In genomic region chr11:40692511-40693365, GRCm38 (mm10) we compare ENCODE assay signal across 8 mouse cellular contexts. TPM values are rescaled to one million over a fixed set of nuclear protein-coding genes. Genes with fewer than 3 reads are reported as not detected.
A peak's percentile ranks its signal among the peaks of the same experiment; 100 is the strongest.
DNase-seq lines count a peak whose midpoint lies in the region; ATAC-seq and TF ChIP-seq lines count a peak whose summit lies in the region.

No protein-coding gene starts in this region.

- H3K9me3 ChIP-seq in heart, embryonic 11.5 days (replicated peaks; ENCODE audit: control insufficient read depth, low read length), result no peaks in the 10 kb centered on the region
- H3K9me3 ChIP-seq in kidney, embryonic 16.5 days (ENCODE audit: low read length), result no peaks in the 10 kb centered on the region

- H3K4me3 ChIP-seq in bone marrow macrophage, adult 2 months (ENCODE audit: insufficient read depth, low read length), result peak overlapping the region; percentile 84
- peak overlapping the region; percentile 89 for H3K4me3 ChIP-seq in embryonic fibroblast, embryonic 13.5 days (ENCODE audit: insufficient read depth, low read length)
- peak overlapping the region; percentile 89 for H3K4me3 ChIP-seq in heart, embryonic 11.5 days (ENCODE audit: low read depth, low read length)
- H3K4me3 ChIP-seq in kidney, embryonic 16.5 days (ENCODE audit: low read length), result peak overlapping the region; percentile 76
- peak overlapping the region; percentile 94 for H3K4me3 ChIP-seq in liver, adult 2 months (ENCODE audit: insufficient read depth, low read depth, low read length)
- H3K4me3 ChIP-seq in myocyte, result peak overlapping the region; percentile 35

- peaks cover 15% of the 10 kb centered on the region for H3K4me1 ChIP-seq in bone marrow macrophage, adult 2 months (ENCODE audit: control insufficient read depth, insufficient read depth, low read length)
- H3K4me1 ChIP-seq in embryonic fibroblast, embryonic 13.5 days (ENCODE audit: control insufficient read depth, insufficient read depth, low read length), result peaks cover 10% of the 10 kb centered on the region; the same call in 1 of the 2 replicates
- peaks cover 19% of the 10 kb centered on the region for H3K4me1 ChIP-seq in heart, embryonic 11.5 days (ENCODE audit: control insufficient read depth, insufficient read depth, low read length)
- H3K4me1 ChIP-seq in kidney, embryonic 16.5 days (ENCODE audit: insufficient read depth, low read length), result peaks cover 22% of the 10 kb centered on the region
- H3K4me1 ChIP-seq in liver, adult 2 months (ENCODE audit: control insufficient read depth, insufficient read depth, low read length), result peaks cover 17% of the 10 kb centered on the region

- no peaks in the 10 kb centered on the region for H3K27me3 ChIP-seq in heart, embryonic 11.5 days (ENCODE audit: control insufficient read depth, insufficient read depth, low read length)
- H3K27me3 ChIP-seq in kidney, embryonic 16.5 days (ENCODE audit: insufficient read depth, low read length), result no peaks in the 10 kb centered on the region
- H3K27me3 ChIP-seq in liver, adult 2 months (ENCODE audit: control insufficient read depth, insufficient read depth, low read length), result no peaks in the 10 kb centered on the region
- no peaks in the 10 kb centered on the region for H3K27me3 ChIP-seq in myocyte (ENCODE audit: control insufficient read depth, insufficient read depth, insufficient read length)
- H3K27me3 ChIP-seq in splenic B cell, adult 2 months (ENCODE audit: control insufficient read depth, insufficient read depth, low read length, poor library complexity, severe bottlenecking), result no peaks in the 10 kb centered on the region; the same call in 1 of the 2 replicates

- 1% methylated on average over 36 of the region's 36 CpGs for WGBS in heart, embryonic 11.5 days (ENCODE audit: insufficient replicate concordance)
- WGBS in kidney, embryonic 16.5 days, result under 1% methylated on average over 36 of the region's 36 CpGs
- under 1% methylated on average over 36 of the region's 36 CpGs for WGBS in liver, adult 2 months

- peak overlapping the region; percentile 77 for H3K4me2 ChIP-seq in heart, embryonic 11.5 days
- H3K4me2 ChIP-seq in kidney, embryonic 16.5 days (replicated peaks; ENCODE audit: low read depth, low read length), result peak overlapping the region; percentile 86
- peak overlapping the region; percentile 100 for H3K4me2 ChIP-seq in myocyte (ENCODE audit: low read depth)

- H3ac ChIP-seq in myocyte (ENCODE audit: control insufficient read depth, insufficient read length), result peak overlapping the region; percentile 4

- no peak for TF ChIP-seq POLR2A in bone marrow macrophage, adult 2 months (IDR thresholded peaks at IDR 0.05; ENCODE audit: borderline replicate concordance, low read depth, low read length)
- TF ChIP-seq POLR2A in embryonic fibroblast, embryonic 13.5 days (IDR thresholded peaks at IDR 0.05; ENCODE audit: low read depth, low read length), result peak; percentile 69
- peak; percentile 90 for TF ChIP-seq POLR2A in liver, adult 2 months (IDR thresholded peaks at IDR 0.05; ENCODE audit: extremely low read depth, insufficient read depth, low read length)
- TF ChIP-seq POLR2A in myocyte (IDR thresholded peaks at IDR 0.05; ENCODE audit: insufficient read length, low read depth), result peak; percentile 88

- H3K27ac ChIP-seq in bone marrow macrophage, adult 2 months (ENCODE audit: insufficient read depth, low read depth, low read length), result peak overlapping the region; percentile 76
- H3K27ac ChIP-seq in embryonic fibroblast, embryonic 13.5 days (ENCODE audit: insufficient read depth, low read length), result peak overlapping the region; percentile 88
- peak overlapping the region; percentile 93 for H3K27ac ChIP-seq in heart, embryonic 11.5 days (ENCODE audit: low read depth, low read length)
- H3K27ac ChIP-seq in kidney, embryonic 16.5 days (ENCODE audit: low read length), result peak overlapping the region; percentile 98
- H3K27ac ChIP-seq in liver, adult 2 months (replicated peaks; ENCODE audit: insufficient read depth, low read depth, low read length), result peak overlapping the region; percentile 96

- peak overlapping the region; percentile 92 for H3K9ac ChIP-seq in heart, embryonic 11.5 days (ENCODE audit: low read depth, low read length)
- peak overlapping the region; percentile 78 for H3K9ac ChIP-seq in kidney, embryonic 16.5 days (replicated peaks; ENCODE audit: low read length)
- H3K9ac ChIP-seq in liver, adult 2 months (ENCODE audit: low read depth, low read length), result peak overlapping the region; percentile 91

- H3K36me3 ChIP-seq in heart, embryonic 11.5 days (ENCODE audit: control insufficient read depth, insufficient read depth, low read length), result no peaks in the 10 kb centered on the region; the same call in 1 of the 2 replicates
- H3K36me3 ChIP-seq in kidney, embryonic 16.5 days (ENCODE audit: insufficient read depth, low read length), result no peaks in the 10 kb centered on the region
- no peaks in the 10 kb centered on the region; the same call in 1 of the 2 replicates for H3K36me3 ChIP-seq in liver, adult 2 months (ENCODE audit: control insufficient read depth, insufficient read depth, low read length)
- no peaks in the 10 kb centered on the region for H3K36me3 ChIP-seq in myocyte (ENCODE audit: control insufficient read depth, insufficient read depth)
- 0 out of 2 replicates have a peak, but pooled peaks cover 2% of the 10 kb centered on the region for H3K36me3 ChIP-seq in splenic B cell, adult 2 months (ENCODE audit: control insufficient read depth, insufficient read depth, low read length, poor library complexity, severe bottlenecking)

- H3K79me2 ChIP-seq in liver, adult 2 months (ENCODE audit: control insufficient read depth, insufficient read depth, low read length), result peaks cover 19% of the 10 kb centered on the region
- peaks cover 45% of the 10 kb centered on the region for H3K79me2 ChIP-seq in myocyte (ENCODE audit: control insufficient read depth, insufficient read depth)

- DNase-seq in A20 (ENCODE audit: low read depth, low spot score), result peak; percentile 96
- DNase-seq in liver, adult 2 months (ENCODE audit: extremely low read depth, low read depth, low spot score), result peak; percentile 85
- peak; percentile 93 for DNase-seq in splenic B cell, adult 2 months (ENCODE audit: low read depth, low spot score)

- TF ChIP-seq CTCF in bone marrow macrophage, adult 2 months (IDR thresholded peaks at IDR 0.05; ENCODE audit: low read depth, low read length), result no peak
- TF ChIP-seq CTCF in embryonic fibroblast, embryonic 13.5 days (IDR thresholded peaks at IDR 0.05; ENCODE audit: borderline replicate concordance, insufficient read depth, low read length), result no peak
- no peak for TF ChIP-seq CTCF in liver, adult 2 months (IDR thresholded peaks at IDR 0.05; ENCODE audit: low read depth, low read length)

- peak; percentile 96 for ATAC-seq in heart, embryonic 11.5 days (replicated peaks; ENCODE audit: insufficient number of reproducible peaks, low FRiP score, low TSS enrichment)
- ATAC-seq in kidney, embryonic 16.5 days (ENCODE audit: low FRiP score, low TSS enrichment), result peak; percentile 97

TF ChIP-seq in myocyte, 11 proteins besides CTCF, POLR2A, EP300 and RAD21:
- TF ChIP-seq MAX (IDR thresholded peaks at IDR 0.05; ENCODE audit: low read depth) (peak; percentile 80), USF1 (IDR thresholded peaks at IDR 0.05; ENCODE audit: low read depth) (peak; percentile 79), SRF (IDR thresholded peaks at IDR 0.05; ENCODE audit: control insufficient read depth, insufficient read length, low read depth) (no peak), POLR2AphosphoS2 (IDR thresholded peaks at IDR 0.05; ENCODE audit: insufficient read length, low read depth) (peak; percentile 86), E2F4 (IDR thresholded peaks at IDR 0.05; ENCODE audit: insufficient read depth) (peak; percentile 9), TCF12 (IDR thresholded peaks at IDR 0.05; ENCODE audit: insufficient read depth, poor library complexity, severe bottlenecking) (no peak)

RNA-seq across cellular contexts. Expression of gene Mat2b, which starts 2.3 kb away (rescaled TPM):
- 70.7 and 71.6 TPM in 2 replicates for polyA plus RNA-seq in bone marrow macrophage, adult 2 months (2012; ENCODE audit: insufficient read depth, insufficient read length, missing spikeins)
- polyA plus RNA-seq in embryonic fibroblast, embryonic 13.5 days (2011; ENCODE audit: insufficient read length, low read depth, missing spikeins), result 57.3 and 70.6 TPM in 2 replicates
- polyA plus RNA-seq in heart, embryonic 11.5 days (2014; fragmentation: Nextera tagmentation; extraction: Ambion mirVana), result 105 and 125 TPM in 2 replicates
- 115 TPM in 2 replicates for polyA plus RNA-seq in kidney, embryonic 16.5 days (2015; fragmentation: Nextera tagmentation; extraction: Ambion mirVana)
- 43.6 and 49.8 TPM in 2 replicates for total RNA-seq in liver, adult 2 months (2014; rRNA removed)
- 17.5 and 18.2 TPM in 2 replicates for polyA plus RNA-seq in liver, adult 2 months (2012; rRNA removed)
- polyA plus RNA-seq in myocyte (2012; fragmentation: generic; extraction: Trizol), result 29.3 TPM

RNA-seq across cellular contexts. Expression of gene Hmmr, which starts 40.5 kb away (rescaled TPM):
- 18.8 and 19.7 TPM in 2 replicates for polyA plus RNA-seq in bone marrow macrophage, adult 2 months (2012; ENCODE audit: insufficient read depth, insufficient read length, missing spikeins)
- 30.9 and 42.8 TPM in 2 replicates for polyA plus RNA-seq in embryonic fibroblast, embryonic 13.5 days (2011; ENCODE audit: insufficient read length, low read depth, missing spikeins)
- polyA plus RNA-seq in heart, embryonic 11.5 days (2014; fragmentation: Nextera tagmentation; extraction: Ambion mirVana), result 60.1 and 63.6 TPM in 2 replicates
- 43.2 and 49.1 TPM in 2 replicates for polyA plus RNA-seq in kidney, embryonic 16.5 days (2015; fragmentation: Nextera tagmentation; extraction: Ambion mirVana)
- total RNA-seq in liver, adult 2 months (2014; rRNA removed), result 0.18 and 0.87 TPM in 2 replicates
- 0.02 and 0.10 TPM in 2 replicates for polyA plus RNA-seq in liver, adult 2 months (2012; rRNA removed)
- 8.4 TPM for polyA plus RNA-seq in myocyte (2012; fragmentation: generic; extraction: Trizol)

RNA-seq across cellular contexts. Expression of gene Nudcd2, which starts 40.7 kb away (rescaled TPM):
- 26.5 and 28.3 TPM in 2 replicates for polyA plus RNA-seq in bone marrow macrophage, adult 2 months (2012; ENCODE audit: insufficient read depth, insufficient read length, missing spikeins)
- 96.4 and 104 TPM in 2 replicates for polyA plus RNA-seq in embryonic fibroblast, embryonic 13.5 days (2011; ENCODE audit: insufficient read length, low read depth, missing spikeins)
- 129 and 130 TPM in 2 replicates for polyA plus RNA-seq in heart, embryonic 11.5 days (2014; fragmentation: Nextera tagmentation; extraction: Ambion mirVana)
- polyA plus RNA-seq in kidney, embryonic 16.5 days (2015; fragmentation: Nextera tagmentation; extraction: Ambion mirVana), result 161 and 170 TPM in 2 replicates
- total RNA-seq in liver, adult 2 months (2014; rRNA removed), result 31.6 and 34.9 TPM in 2 replicates
- polyA plus RNA-seq in liver, adult 2 months (2012; rRNA removed), result 11.6 and 17.7 TPM in 2 replicates
- 43.5 TPM for polyA plus RNA-seq in myocyte (2012; fragmentation: generic; extraction: Trizol)

Comparison
In these comparisons a context has a peak if more than half of its experiments do, and no peak if none do; other contexts are left out.
1. Peak in every context shown above with its lines: DNase-seq, ATAC-seq, H3K4me3 ChIP-seq and H3K27ac ChIP-seq.
2. H3K4me3 ChIP-seq: peak in every context shown above with its lines; median percentile 94 in liver, adult 2 months; 89 in embryonic fibroblast, embryonic 13.5 days; 89 in heart, embryonic 11.5 days; 84 in bone marrow macrophage, adult 2 months; 76 in kidney, embryonic 16.5 days; 35 in myocyte.